Mouse (Mus musculus) liver, postnatal 0 days (tissue): Measurements from ENCODE around the gene Glb1.

ENCODE experiments used
- CTCF ChIP-seq: sonication (generic); IDR thresholded peaks from 2 replicates; pipeline ENCODE4 v1.5.1; 2016; ENCODE audit warnings: antibody characterized with exemption, low read depth
- EP300 ChIP-seq: IDR thresholded peaks from 2 replicates; pipeline ENCODE4 v1.6.1; 2016; ENCODE audit warnings: antibody characterized with exemption, low read depth, mild to moderate bottlenecking

DNA sequence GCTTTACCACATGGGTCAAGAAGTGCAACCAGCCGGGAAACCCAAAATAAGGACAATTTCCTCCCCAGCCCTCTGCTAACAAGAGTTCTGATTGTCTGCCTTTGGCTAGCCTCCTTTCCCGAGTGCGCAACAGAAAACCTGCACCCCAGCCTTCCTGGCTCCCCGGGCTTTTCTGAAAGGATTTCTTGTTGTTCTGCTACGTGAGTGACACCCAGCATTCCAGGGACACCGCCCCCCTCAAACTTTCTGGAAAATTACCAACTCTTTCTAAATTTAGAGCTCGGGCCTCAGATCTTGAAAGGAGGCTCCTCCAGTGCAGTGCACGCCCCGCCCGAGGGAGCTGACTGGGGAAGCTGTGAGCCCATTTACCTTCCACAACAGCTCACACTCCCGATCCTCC lies 114.5 kb downstream of the Glb1 start, which contains the start of gene C130032M10Rik:
- TF ChIP-seq CTCF (no peak), EP300 (no peak)
